13 mouse cellular contexts compared by ENCODE assay signal in genomic region chr5:20653425-20654185, GRCm38 (mm10).
DNase-seq lines count a peak whose midpoint lies in the region; ATAC-seq and TF ChIP-seq lines count a peak whose summit lies in the region.
"Had no signal": no experiment of that assay in that cellular context is flagged by ENCODE, and none has a peak within 500 bp of the region (broad histone marks: within the 10 kb centered on the region; RNA-seq: fewer than 3 reads in every experiment).

No protein-coding gene starts in this region.

- H3K27me3 ChIP-seq in forebrain, embryonic 13.5 days, result no peaks in the 10 kb centered on the region
- no peaks in the 10 kb centered on the region for H3K27me3 ChIP-seq in forebrain, embryonic 15.5 days
- H3K27me3 ChIP-seq: midbrain, embryonic 12.5 days had no signal

- peak; percentile 73 for TF ChIP-seq CTCF in layer of hippocampus, adult 2 months (conservative IDR thresholded peaks at IDR 0.05)

- H3K4me3 ChIP-seq in forebrain, embryonic 13.5 days, result no peak overlapping the region
- H3K4me3 ChIP-seq in forebrain, embryonic 15.5 days, result no peak overlapping the region
- H3K4me3 ChIP-seq in layer of hippocampus, adult 2 months, result peak overlapping the region; percentile 8; the same call in 1 of the 2 replicates
- H3K4me3 ChIP-seq: heart, embryonic 13.5 days; midbrain, embryonic 12.5 days had no signal

- WGBS in forebrain, embryonic 13.5 days, result 74% methylated on average over 11 of the region's 11 CpGs
- 71% methylated on average over 11 of the region's 11 CpGs for WGBS in forebrain, embryonic 15.5 days

- no peak overlapping the region for H3K27ac ChIP-seq in forebrain, embryonic 13.5 days
- no peak overlapping the region for H3K27ac ChIP-seq in forebrain, embryonic 15.5 days (replicated peaks)
- peak overlapping the region; percentile 84 for H3K27ac ChIP-seq in layer of hippocampus, adult 2 months
- H3K27ac ChIP-seq: heart, embryonic 13.5 days; midbrain, embryonic 12.5 days had no signal

- no peaks in the 10 kb centered on the region for H3K36me3 ChIP-seq in forebrain, embryonic 13.5 days (ENCODE audit: poor library complexity, severe bottlenecking)
- H3K36me3 ChIP-seq in forebrain, embryonic 15.5 days, result no peaks in the 10 kb centered on the region
- H3K36me3 ChIP-seq: heart, embryonic 13.5 days; midbrain, embryonic 12.5 days had no signal

- H3K4me1 ChIP-seq in forebrain, embryonic 13.5 days, result 0 out of 2 replicates have a peak, but pooled peaks cover 4% of the 10 kb centered on the region
- H3K4me1 ChIP-seq in forebrain, embryonic 15.5 days, result no peaks in the 10 kb centered on the region
- H3K4me1 ChIP-seq: midbrain, embryonic 12.5 days had no signal

- H3K9ac ChIP-seq in forebrain, embryonic 13.5 days, result no peak overlapping the region; the same call in 1 of the 2 replicates
- no peak overlapping the region for H3K9ac ChIP-seq in forebrain, embryonic 15.5 days (replicated peaks)
- H3K9ac ChIP-seq: heart, embryonic 13.5 days; midbrain, embryonic 12.5 days had no signal

- peak; percentile 39 to 50 for DNase-seq in layer of hippocampus, adult 2 months (ENCODE audit: low spot score in 2 of 2)
- no peak for DNase-seq in layer of hippocampus, postnatal 10 days (ENCODE audit: low spot score in 2 of 2)
- DNase-seq in ES-CJ7 (ENCODE audit: low read depth, low spot score), result peak; percentile 18
- peak; percentile 30 for DNase-seq in layer of hippocampus, adult 9-11 months
- DNase-seq in thymus, postnatal 36 days, result no peak
- no peak for DNase-seq in lung, postnatal 14 days
- DNase-seq: cerebellum, adult 2 months; kidney, postnatal 10 days had no signal

- ATAC-seq in forebrain, embryonic 13.5 days, result peak; percentile 32; the same call in 1 of the 2 replicates
- no peak for ATAC-seq in forebrain, embryonic 15.5 days (replicated peaks)

- H3K4me2 ChIP-seq in forebrain, embryonic 13.5 days, result no peak overlapping the region
- no peak overlapping the region for H3K4me2 ChIP-seq in forebrain, embryonic 15.5 days (replicated peaks)
- H3K4me2 ChIP-seq: liver, embryonic 11.5 days; midbrain, embryonic 12.5 days had no signal

- H3K9me3 ChIP-seq in forebrain, embryonic 13.5 days (replicated peaks), result no peaks in the 10 kb centered on the region; the same call in 1 of the 2 replicates
- H3K9me3 ChIP-seq in forebrain, embryonic 15.5 days, result no peaks in the 10 kb centered on the region
- H3K9me3 ChIP-seq: heart, embryonic 13.5 days; midbrain, embryonic 12.5 days had no signal

Comparison
In these comparisons a context has a peak if more than half of its experiments do, and no peak if none do; other contexts are left out.
1. DNase-seq: peak in layer of hippocampus, adult 2 months (2 of 2), ES-CJ7 (single experiment) and layer of hippocampus, adult 9-11 months (single experiment); none in layer of hippocampus, postnatal 10 days (0 of 2), thymus, postnatal 36 days (0 of 2) and lung, postnatal 14 days (single experiment).